Mouse (Mus musculus) G1E (cell line): ENCODE measurements at regions not wholly inside any gene's neighbourhood (a gene's known extent, or its start where the extent isn't known, plus 50 kb on each side); places are given as distances from the start of the nearest gene placed in this dataset.

Experiments
- CTCF ChIP-seq: IDR thresholded peaks from 2 replicates; pipeline ENCODE4 v1.5.1; 2012; ENCODE audit warnings: low read depth, low read length, inconsistent platforms, mixed read lengths
- GATA1 ChIP-seq: IDR thresholded peaks from 2 replicates; pipeline ENCODE4 v1.6.1; 2012; ENCODE audit warnings: borderline replicate concordance, low read length, inconsistent platforms, mixed read lengths
- POLR2AphosphoS5 ChIP-seq: IDR thresholded peaks from 2 replicates; pipeline ENCODE4 v1.6.1; 2012; ENCODE audit warnings: low read depth, low read length, inconsistent platforms; ENCODE audit not compliant: insufficient replicate concordance
- TAL1 ChIP-seq: conservative IDR thresholded peaks from 2 replicates; pipeline ENCODE4 v1.6.1; 2012; ENCODE audit warnings: low read depth, low read length, inconsistent platforms, mixed read lengths

- TF ChIP-seq GATA1 (no peak), CTCF (no peak), TAL1 (no peak), POLR2AphosphoS5 (no peak)
These were observed 65.9 kb upstream of the Id2 start for GRCm38 (mm10) chr12:25162843-25163242.
